Mouse (Mus musculus): ENCODE measurements around the gene Plcb4.
"Not testable (repeated sequence)": the region's sequence is repeated elsewhere in the genome, so short reads cannot be mapped to it uniquely, and the experiment has no call there.

Plcb4 gene

DNA sequence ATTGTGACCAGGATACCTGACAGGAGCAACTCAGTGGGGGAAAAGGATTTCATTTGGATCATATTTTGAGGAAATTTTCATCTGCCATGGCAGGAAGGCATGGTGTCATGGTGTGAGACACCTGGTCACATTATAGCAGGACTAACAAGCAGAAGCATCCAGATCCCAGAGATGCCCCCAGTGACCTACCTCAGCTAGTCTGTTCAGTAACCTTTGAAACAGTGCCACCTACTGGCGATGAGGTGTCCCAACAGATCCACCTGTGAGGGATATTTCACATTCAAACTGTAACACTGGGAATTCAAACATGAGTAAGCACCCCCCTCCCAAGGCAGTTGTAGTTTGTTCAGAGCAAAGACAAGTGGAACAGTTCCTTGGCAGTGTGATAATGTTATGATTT, 289.0 kb downstream of the Plcb4 start:
- DNase-seq (ENCODE audit: low spot score in 2 of 2), result no peak

DNA sequence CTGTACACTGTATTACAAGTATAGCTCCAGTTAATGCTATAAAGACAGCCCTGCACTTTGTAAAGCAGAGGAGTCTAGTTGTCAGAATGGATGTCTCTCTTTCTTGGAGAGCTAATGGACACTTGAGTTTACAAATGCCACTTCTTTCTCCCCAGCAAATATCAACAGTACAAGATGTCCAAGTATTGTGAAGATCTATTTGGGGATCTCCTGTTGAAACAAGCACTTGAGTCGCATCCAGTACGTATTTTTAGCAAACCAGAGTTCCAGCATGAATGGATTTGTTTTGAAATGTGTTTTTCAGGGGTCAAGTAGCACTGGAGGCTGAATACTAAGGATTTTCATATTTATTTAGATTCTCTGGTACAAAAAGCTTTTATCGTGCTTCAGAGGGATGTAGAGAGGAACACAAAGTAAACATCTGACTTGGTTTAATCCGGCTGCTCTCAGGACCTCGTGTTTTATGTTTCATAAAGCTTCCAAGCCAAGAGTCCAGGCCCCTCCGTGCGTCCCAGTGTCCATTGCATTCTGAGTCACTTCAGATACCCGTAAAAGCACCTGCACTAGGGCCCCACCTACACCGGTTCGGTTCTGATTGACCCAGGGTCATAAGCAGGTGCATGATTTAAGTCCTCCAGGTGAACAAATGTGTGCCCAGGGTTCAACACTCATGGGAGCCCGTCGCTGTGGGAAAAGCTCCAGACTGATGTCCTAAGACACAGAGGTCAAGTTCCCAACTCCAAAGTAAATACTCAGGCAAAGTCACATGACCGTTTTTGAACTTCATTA, 296.1 kb downstream of the Plcb4 start:
- DNase-seq (ENCODE audit: low spot score in 2 of 2), result no peak

DNA sequence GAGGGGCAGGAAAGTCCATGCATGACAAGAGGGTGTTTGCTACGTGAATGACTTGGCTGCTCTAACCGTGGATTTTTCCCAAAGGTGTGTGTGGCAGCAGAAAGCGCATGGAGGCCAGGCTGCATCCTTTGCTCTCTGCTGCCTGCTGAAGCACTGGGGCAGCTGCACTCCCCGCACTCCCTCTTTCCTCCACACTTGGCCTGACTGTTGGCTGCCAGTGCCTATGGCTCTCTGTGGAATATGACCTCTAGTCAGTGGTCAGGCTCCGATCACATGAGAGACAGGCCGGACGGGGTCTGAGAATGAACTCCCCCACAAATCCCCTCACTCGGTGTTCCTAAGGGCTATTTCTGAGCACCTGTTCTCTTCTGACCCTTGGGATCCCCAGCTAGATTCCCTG, 297.0 kb downstream of the Plcb4 start:
- no peak for DNase-seq (ENCODE audit: low spot score in 2 of 2)

DNA sequence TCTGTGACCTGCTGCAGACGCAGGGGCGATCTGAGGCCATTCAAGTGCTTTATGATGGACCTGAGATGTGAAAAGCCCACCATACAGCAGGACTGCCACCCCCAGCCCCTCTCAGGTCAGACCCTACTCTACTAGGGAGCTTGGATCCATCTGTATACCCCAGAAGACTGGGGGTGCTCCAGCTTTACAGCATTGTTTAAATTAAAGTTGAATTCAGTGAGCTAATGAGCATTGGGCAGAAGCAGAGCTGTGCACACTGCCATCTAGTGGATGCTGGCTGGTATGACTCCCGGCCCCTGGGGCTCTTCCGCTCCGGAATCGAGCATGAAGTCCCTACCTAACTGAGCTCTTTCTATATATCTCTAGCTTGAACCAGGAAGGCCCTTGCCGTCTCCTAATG, 298.9 kb downstream of the Plcb4 start:
- peak in 1 of 2 experiments; percentile 61 for DNase-seq (ENCODE audit: low spot score in 2 of 2)

DNA sequence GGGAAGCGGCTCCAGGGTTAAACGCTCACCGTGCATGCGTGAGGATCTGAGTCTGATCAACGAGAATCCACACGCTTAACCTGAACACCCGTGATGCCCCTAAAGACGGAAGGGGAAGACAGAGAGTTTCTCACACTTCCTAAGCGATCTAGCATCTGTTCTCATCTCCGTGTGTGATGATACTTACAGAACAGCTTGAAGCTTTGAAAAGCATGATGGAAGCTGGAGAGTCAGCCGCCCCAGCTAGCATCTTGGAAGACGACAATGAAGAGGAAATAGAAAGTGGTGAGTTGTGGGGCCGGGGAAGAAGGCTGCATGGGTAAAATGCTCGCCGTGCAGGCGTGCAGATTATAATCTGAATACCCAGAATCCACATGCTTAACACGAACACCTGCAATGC, 299.6 kb downstream of the Plcb4 start:
- no peak for DNase-seq (ENCODE audit: low spot score in 2 of 2)

DNA sequence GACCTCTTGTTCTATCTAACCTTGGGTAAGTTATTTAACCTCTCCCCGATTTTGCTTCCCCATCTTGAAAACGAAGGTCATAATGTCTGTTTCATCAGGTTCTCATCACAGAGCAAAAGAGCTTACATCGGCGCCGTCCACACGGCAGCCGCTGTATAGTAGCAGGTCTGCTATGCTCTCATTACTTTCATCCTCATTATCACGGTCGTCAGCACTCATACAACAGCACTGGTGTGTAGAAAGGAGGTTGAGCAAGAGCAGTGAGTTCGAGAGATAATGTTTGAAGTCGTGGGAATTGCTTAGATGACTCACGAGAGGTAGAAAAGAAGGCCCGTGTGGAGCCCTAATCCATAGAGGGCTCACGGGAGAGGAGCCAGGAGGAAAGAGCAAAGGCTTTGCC, 304.3 kb downstream of the Plcb4 start:
- no peak for DNase-seq (ENCODE audit: low spot score in 2 of 2)

DNA sequence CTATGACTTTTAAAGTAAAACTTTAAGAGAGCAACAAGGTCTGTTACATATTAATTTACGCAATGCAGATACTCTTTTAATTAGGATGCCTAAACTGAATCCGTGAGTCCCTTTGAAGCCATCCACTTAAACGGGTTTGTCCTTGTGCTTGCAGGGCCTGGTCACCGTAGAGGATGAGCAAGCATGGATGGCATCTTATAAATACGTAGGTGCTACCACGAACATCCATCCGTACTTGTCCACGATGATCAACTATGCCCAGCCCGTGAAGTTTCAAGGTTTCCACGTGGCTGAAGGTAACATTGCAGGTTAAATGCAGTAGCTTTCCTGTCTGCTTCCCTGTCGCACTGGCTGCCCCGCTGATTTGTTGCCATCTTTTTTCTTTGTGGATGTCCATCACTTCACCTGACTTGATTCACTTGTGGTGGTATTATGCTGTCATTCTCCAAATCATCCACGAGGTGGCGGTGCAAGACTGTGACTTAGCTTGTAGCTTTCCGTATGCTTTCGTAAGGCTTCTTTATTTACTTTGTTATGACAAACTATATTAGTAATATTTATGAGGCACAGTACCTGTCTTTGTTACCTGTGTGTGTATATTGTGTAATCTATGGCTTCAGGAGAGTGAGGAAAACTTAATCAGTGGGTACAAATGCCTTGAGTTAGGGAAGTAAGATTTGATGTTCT, 308.2 kb downstream of the Plcb4 start:
- DNase-seq (ENCODE audit: low spot score in 2 of 2), result peak in 1 of 2 experiments; percentile 48

DNA sequence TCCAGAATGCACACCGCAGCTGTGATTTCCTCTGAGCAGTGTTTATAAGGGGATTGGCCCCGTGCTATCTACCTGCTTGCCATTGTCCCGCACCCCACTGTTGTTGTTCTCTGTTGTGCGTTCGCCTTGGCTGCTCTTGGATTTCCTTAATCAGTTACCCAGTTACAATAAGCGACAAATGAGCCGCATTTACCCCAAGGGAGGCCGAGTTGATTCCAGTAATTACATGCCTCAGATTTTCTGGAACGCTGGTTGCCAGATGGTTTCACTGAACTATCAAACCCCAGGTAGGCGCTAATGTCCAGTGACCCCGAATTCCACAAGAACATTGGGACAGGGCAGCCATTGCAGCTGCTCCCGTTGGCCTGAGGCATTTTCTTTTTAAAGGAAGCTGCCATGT, 309.3 kb downstream of the Plcb4 start:
- DNase-seq (ENCODE audit: low spot score in 2 of 2), result no peak

DNA sequence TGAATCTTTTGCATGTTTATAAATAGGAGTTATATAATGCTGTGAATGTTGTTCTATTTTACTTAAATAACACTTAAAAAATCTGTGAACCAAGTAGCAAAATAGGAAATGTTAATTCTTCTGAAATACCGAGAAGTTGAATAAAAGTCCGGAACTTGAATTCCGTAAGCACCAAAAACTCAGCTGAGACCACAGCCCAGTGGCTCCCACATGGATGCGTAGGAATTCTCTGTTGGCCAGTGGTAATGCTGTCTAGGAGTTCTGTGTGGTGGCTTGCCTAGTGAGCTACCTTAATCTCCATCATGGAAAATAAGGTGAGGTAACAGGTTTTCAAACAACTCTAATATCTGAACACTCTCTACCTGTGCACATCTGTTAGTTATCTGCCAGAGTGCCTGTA, 312.1 kb downstream of the Plcb4 start:
- DNase-seq (ENCODE audit: low spot score in 2 of 2), result no peak

DNA sequence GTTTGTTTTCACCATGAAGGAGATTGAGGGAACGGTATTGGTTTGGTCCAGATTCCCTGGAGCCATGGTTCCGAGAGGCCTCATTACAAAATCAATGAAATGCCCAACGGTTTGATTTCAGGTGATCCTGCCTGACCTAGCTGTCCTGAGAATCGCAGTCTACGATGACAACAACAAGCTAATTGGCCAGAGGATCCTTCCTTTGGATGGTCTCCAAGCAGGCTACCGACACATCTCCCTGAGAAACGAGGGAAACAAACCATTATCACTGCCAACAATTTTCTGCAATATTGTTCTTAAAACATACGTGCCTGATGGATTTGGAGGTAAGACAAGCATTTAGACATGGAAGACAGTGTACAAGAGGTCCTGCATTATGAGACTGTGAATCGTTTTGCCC, 317.2 kb downstream of the Plcb4 start:
- no peak for DNase-seq (ENCODE audit: low spot score in 2 of 2)

DNA sequence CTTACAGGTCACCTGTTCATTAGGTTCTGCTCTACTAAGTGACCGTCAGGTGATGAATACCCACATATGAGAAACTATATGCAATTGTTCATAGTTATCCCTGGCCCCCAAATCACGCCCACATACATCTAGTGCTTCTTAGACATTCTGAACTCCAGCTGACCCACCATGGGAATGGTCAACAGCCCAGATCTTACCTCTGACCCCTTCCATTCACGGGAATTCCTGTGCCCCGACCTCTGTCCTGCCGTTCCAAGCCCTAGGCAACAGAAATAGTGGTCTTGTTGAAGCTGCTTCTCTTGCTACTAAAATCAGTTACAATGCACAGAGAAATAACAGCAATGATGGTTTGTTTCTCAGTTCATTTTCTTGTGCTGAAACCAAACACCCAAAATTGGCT, 320.0 kb downstream of the Plcb4 start:
- DNase-seq (ENCODE audit: low spot score in 2 of 2), result no peak

DNA sequence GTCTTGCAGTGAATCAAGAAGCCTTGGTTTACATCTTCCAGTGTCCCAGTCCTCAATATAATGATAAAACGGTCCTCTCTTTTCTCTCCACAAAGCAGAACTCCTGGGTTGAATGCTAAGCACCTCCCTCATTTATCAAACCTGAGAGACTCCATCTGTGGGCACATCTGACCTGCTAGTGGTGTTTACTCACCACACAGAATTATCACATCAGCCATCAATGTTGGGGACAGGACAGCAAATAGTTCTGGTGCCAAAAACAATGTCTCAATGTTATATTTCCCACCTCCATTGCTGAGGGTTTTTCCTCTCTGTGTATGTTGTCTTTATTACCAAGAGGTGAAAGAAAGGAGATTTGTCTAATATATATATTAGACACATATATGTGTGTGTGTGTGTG, 321.6 kb downstream of the Plcb4 start:
- no peak for DNase-seq (ENCODE audit: low spot score in 2 of 2)

DNA sequence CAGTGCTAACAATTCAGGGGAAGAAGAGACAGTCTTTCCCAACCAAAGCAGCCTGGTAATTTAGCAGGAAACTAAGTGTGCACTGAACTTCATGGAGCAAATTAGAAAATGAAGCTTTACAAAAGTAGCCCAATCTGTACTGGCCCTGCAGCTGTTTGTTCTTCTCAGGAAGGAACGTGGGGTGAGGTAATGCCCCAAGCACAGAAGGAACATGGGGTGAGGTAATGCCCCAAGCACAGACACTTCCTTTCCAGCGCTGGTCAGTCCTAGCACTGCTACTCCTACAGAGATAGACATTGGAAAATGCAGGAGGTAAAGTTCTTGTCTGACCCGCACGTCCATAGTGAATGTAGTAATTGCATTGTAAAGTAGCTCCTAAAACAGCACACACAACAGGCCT, 325.2 kb downstream of the Plcb4 start:
- no peak for DNase-seq (ENCODE audit: low spot score in 2 of 2)

DNA sequence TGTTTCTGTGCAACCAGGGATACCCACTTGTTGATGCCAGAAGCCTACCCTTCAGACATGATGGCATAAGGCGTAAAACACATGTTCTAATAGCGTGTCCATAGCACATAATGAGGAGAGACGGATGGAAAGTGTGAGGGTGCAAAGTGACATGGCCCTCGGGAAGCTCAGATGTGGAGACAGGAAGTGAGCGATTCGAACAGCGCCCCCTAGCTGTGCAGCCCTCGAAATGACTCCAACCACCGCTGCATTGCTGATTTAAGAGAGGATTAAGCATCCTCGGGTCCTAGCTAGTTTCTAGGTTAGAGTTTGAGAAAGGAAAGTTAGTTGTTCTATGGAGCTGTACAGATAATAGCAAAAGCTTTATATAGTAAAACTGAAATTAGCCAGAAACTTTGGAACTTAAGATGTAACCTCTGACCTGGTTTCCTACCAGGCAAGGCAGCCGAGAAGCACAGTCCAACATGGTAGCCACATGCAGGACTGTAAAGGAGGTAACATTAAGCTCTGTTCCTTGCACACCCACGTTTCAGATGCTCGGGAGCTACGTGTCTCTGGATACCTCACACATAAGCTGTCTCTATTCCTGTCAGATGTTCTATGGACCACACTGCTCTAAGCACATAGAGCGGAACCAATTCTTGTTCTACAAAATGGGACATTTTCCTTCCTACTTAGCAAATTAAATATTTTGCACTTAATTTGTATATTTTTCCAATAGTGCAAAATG, 326.9 kb downstream of the Plcb4 start:
- no peak for DNase-seq (ENCODE audit: low spot score in 2 of 2)

DNA sequence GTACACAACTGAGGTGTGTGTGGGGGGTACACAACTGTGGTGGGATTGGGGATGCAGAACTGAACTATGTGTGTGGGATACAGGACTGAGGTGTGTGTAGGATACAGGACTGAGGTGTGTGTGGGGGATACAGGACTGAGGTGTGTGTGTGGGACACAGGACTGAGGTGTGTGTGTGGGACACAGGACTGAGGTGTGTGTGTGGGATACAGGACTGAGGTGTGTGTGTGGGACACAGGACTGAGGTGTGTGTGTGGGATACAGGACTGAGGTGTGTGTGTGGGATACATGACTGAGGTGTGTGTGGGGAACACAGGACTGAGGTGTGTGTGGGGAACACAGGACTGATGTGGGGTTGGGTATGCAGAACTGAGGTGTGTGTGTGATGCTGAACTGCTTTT, 329.7 kb downstream of the Plcb4 start:
- not testable (repeated sequence) for DNase-seq (ENCODE audit: low spot score in 2 of 2)

DNA sequence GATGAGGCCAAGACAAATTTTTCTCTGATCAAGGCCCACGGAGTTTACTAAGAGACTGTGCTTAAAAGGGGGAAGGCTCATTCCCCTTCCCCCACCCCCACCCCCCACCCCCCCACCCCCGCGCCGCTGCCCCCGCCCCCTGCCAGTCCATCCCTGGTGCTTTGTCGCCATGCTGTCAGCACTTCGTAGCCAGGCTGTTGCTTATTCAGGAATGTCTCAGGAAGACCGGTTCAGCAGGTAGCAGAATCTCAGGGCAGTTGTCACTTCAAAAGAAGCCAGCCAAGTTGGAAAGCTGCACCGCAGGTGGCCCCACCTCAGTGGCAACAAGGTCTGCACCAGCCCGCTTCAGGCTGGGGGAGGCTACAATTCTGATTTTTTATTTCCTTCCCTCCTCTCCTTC, 331.9 kb downstream of the Plcb4 start:
- DNase-seq (ENCODE audit: low spot score in 2 of 2), result not testable (repeated sequence)

DNA sequence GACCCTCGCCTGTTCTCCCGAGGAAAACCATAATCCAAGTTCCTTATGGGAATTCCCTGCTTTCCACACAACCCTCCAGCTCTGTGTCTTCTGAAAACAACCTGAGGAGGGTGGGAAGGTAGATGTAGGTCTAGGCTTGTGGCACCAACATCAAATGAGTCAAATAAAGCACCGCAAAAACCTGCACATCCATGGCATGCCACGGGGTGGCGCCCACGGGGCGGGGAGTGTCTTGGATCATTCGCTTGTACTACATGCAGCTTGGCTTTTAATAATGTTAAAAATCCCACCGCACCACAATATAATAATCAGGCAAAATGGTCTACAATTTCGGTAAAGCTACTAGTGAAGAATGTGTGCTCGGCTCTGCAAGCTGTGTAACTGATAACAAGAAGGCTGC, 334.5 kb downstream of the Plcb4 start:
- DNase-seq (ENCODE audit: low spot score in 2 of 2), result no peak

DNA sequence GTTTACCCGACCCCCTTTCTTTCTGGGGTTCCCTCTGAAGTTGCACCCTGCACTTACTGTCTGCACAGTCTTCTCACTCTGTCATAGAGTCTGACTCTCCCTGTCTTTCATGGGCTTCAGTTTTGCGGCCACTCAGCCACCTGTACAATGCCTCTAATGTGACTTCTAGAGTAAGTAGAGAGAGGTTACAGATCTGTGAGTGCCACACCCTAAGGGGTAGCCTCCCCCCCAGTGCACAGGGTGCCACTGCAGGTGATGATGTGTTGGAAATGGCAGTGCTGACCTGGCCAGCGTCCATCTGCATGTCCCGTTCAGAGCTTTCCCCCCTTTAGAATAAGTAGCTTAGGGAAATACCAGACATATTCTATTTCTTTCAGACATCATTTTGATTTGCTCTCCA, 336.4 kb downstream of the Plcb4 start:
- no peak for DNase-seq (ENCODE audit: low spot score in 2 of 2)

DNA sequence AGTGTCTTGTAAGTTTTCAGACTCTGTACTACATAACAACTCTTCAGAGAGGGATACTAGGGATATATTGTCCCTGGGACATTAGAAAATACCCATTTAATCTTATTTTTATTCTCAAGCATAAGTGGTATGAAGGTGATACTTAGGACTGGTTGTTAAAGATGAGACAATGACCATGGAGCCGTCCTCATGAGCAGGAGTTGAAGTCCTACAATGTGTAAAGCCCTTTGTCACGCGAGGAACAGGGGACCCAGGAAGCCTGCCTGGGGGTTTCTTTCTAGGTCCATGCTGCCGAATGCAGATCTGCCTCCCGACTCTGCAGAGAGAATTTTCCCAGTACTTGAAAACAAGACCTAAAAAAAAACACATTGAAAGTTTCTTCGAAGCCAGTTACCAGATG, 338.1 kb downstream of the Plcb4 start:
- DNase-seq (ENCODE audit: low spot score in 2 of 2), result no peak

DNA sequence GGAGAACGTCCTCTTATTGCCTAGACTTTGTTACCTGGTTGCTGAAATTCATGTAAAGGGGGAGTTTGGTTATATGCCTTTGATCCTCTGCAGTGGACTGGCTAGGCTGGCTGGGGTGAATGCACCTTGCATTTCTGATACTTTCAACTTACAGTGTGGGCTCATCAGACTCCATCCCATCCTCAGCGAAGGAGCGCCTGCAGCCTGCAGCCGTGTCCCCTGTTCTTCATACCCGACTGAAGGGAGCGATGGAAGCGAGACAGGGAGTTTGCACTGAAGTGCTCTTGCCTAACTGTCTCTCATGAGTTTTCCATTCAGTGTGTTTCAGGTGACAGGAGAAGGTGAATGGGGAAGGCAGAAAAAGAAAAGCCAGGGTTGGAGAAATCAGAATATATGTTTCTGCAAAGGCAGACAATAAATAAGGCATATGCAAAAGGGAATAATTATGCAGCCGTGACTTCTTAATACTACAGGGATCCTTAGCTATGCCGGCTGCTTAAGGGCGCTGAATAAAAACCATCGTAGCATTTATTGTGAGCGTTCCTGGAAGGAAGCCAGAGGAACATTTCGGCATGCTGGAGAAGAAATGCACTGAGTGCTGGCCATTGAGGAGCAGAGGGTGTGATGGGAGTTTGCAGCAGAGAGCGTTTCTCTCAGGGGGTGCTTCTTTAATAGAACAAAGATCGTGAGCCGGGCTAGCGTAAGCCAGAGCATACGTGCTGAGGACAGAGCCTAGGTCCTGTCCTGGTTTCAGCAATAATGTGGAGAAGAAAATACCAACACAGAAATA, 338.7 kb downstream of the Plcb4 start:
- DNase-seq (ENCODE audit: low spot score in 2 of 2), result no peak

DNA sequence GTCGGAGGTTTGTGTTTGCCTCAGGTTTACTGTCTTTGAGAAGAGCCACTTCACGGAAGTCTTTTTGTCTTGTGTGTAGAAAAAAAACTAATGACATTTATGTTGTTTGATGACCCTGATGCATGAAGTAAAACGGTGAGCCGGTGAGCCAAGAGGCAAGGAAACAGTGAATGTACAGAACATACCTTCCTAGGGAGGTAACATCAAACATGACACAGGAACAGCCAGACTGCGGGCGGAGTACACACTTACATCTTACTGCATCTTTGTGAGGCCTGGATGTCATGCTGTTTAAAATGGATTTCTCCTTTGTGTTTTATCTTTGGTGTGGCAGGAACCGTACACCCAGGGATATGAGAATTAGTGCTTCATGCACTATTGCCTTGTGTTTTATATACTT, 340.1 kb downstream of the Plcb4 start:
- no peak for DNase-seq (ENCODE audit: low spot score in 2 of 2)

DNA sequence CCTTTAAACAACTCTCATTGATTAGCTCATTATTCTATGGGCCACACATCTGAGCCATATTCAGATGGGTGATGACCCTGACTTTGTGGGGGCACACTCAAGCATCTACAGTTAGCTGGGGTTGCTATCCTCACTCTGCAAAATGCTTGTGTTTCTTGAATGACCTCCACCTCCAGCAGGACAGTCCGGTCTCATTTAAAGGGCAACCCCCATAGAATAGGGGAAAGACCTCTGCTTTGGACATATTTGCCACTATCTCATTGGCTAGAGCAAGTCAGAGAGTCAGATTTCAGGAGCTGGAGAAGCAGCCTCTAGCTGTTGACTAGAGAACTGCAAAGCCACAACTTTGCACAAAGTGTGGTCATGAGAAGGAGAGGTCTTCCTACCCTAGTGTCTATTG, 340.6 kb downstream of the Plcb4 start:
- DNase-seq (ENCODE audit: low spot score in 2 of 2), result no peak

Data from frontal cortex, postnatal 10 days (tissue).